Mouse (Mus musculus) T-helper 17 cell (primary cell): ENCODE data around the gene Ctnna3.
"Not testable (repeated sequence)": the region's sequence is repeated elsewhere in the genome, so short reads cannot be mapped to it uniquely, and the experiment has no call there.

Experiments
- in situ Hi-C, 2 experiments: fragments of 300-600 bp; cut with MboI, MseI; formaldehyde crosslinking; loops; 1 replicate in 1 of 2; 2 replicates in 1 of 2; pipeline ENCODE4 v1.15.1; 2025; ENCODE audit warnings: high pct_unique_total_duplicates in 2 of 2

Gene Ctnna3

GRCm38 (mm10) chr10:63423591-63424474, 6.1 kb upstream of the Ctnna3 start:
- in situ Hi-C loops: loop anchor here in 1 of 2 experiments (5.0 kb wide), 1 partner anchor 87 kb away; no protein-coding TSS in a partner anchor

- in situ Hi-C loops: loop anchor here in 1 of 2 experiments (5.0 kb wide), 1 partner anchor 87 kb away; no protein-coding TSS in a partner anchor
Observed at GRCm38 (mm10) chr10:63424475-63424814, 5.5 kb upstream of the Ctnna3 start.

- in situ Hi-C loops: no loop called here
Observed at GRCm38 (mm10) chr10:63427146-63427545, 2.8 kb upstream of the Ctnna3 start.

- in situ Hi-C loops: no loop called here
Observed at GRCm38 (mm10) chr10:63428243-63429022, 1.5 kb upstream of the Ctnna3 start.

GRCm38 (mm10) chr10:63429023-63429340, 916 bp upstream of the Ctnna3 start:
- in situ Hi-C loops: no loop called here

GRCm38 (mm10) chr10:63429380-63429779, 518 bp upstream of the Ctnna3 start:
- in situ Hi-C loops: no loop called here

GRCm38 (mm10) chr10:63431221-63431736, 1.4 kb downstream of the Ctnna3 start:
- in situ Hi-C loops: no loop called here

- in situ Hi-C loops: no loop called here
Observed at GRCm38 (mm10) chr10:63432099-63432498, 2.2 kb downstream of the Ctnna3 start.

- in situ Hi-C loops: no loop called here
Observed at GRCm38 (mm10) chr10:63432887-63433286, 3.0 kb downstream of the Ctnna3 start.

GRCm38 (mm10) chr10:63438736-63439262, 8.9 kb downstream of the Ctnna3 start:
- in situ Hi-C loops: no loop called here

- in situ Hi-C loops: no loop called here
Observed at GRCm38 (mm10) chr10:63439694-63440228, 9.9 kb downstream of the Ctnna3 start.

- in situ Hi-C loops: not testable (repeated sequence)
Observed at GRCm38 (mm10) chr10:63444602-63445387, 14.9 kb downstream of the Ctnna3 start.

- in situ Hi-C loops: no loop called here
Observed at GRCm38 (mm10) chr10:63453926-63454325, 24.0 kb downstream of the Ctnna3 start.

GRCm38 (mm10) chr10:63455110-63455878, 25.4 kb downstream of the Ctnna3 start:
- in situ Hi-C loops: no loop called here

GRCm38 (mm10) chr10:63457292-63458128, 27.6 kb downstream of the Ctnna3 start:
- in situ Hi-C loops: no loop called here

GRCm38 (mm10) chr10:63460935-63461334, 31.0 kb downstream of the Ctnna3 start:
- in situ Hi-C loops: no loop called here

GRCm38 (mm10) chr10:63472473-63472872, 42.6 kb downstream of the Ctnna3 start:
- in situ Hi-C loops: no loop called here

- in situ Hi-C loops: no loop called here
Observed at GRCm38 (mm10) chr10:63476167-63476647, 46.3 kb downstream of the Ctnna3 start.

- in situ Hi-C loops: no loop called here
Observed at GRCm38 (mm10) chr10:63478946-63479345, 49.0 kb downstream of the Ctnna3 start.
